Mouse (Mus musculus) kidney, embryonic 16.5 days (tissue): Measurements from ENCODE around the gene Ddx19a. TPM values are rescaled to one million over a fixed set of nuclear protein-coding genes. Genes with fewer than 3 reads are reported as not detected.
A peak's percentile ranks its signal among the peaks of the same experiment; 100 is the strongest.
"Not testable (repeated sequence)": the region's sequence is repeated elsewhere in the genome, so short reads cannot be mapped to it uniquely, and the experiment has no call there.

Experiments used
- ATAC-seq: fragments of 200-750 bp; cut with Nextera tagmentation; 2 replicates; pipeline ENCODE4 v1.8.0; 2017; ENCODE audit warnings: moderate TSS enrichment; ENCODE audit not compliant: low FRiP score, low TSS enrichment
- H3K27ac ChIP-seq: fragments of 300-500 bp; sonication (generic); 2 replicates; pipeline ENCODE4 v1.5.1; 2014; ENCODE audit warnings: low read length
- H3K27me3 ChIP-seq: fragments of 300-500 bp; sonication (generic); 2 replicates; pipeline ENCODE4 v1.6.1; 2014; ENCODE audit warnings: low read length, control low read depth, mixed read lengths; ENCODE audit not compliant: insufficient read depth
- H3K36me3 ChIP-seq: fragments of 300-500 bp; sonication (generic); 2 replicates; pipeline ENCODE4 v1.6.1; 2014; ENCODE audit warnings: low read length, control low read depth, mixed read lengths; ENCODE audit not compliant: insufficient read depth
- H3K4me1 ChIP-seq: fragments of 300-500 bp; sonication (generic); 2 replicates; pipeline ENCODE4 v1.6.1; 2014; ENCODE audit warnings: low read length, control low read depth, mixed read lengths; ENCODE audit not compliant: insufficient read depth
- H3K4me2 ChIP-seq: fragments of 300-500 bp; sonication (generic); replicated peaks from 2 replicates; pipeline ENCODE4 v1.6.1; 2014; ENCODE audit warnings: low read depth, low read length
- H3K4me3 ChIP-seq: fragments of 300-500 bp; sonication (generic); 2 replicates; pipeline ENCODE4 v1.5.1; 2014; ENCODE audit warnings: mild to moderate bottlenecking, low read length
- H3K9ac ChIP-seq: fragments of 300-500 bp; sonication (generic); replicated peaks from 2 replicates; pipeline ENCODE4 v1.6.1; 2014; ENCODE audit warnings: low read length
- H3K9me3 ChIP-seq: fragments of 300-500 bp; sonication (generic); 2 replicates; pipeline ENCODE4 v1.6.1; 2016; ENCODE audit warnings: low read length, control low read depth
- WGBS: fragments of 180-500 bp; shearing (Covaris S2); extraction: QIAGEN DNeasy Blood & Tissue Kit; methylation state at CpG from one replicate; pipeline ENCODE4 v1.1.7; 2014; 5-methylcytosine and 5-hydroxymethylcytosine counted together
- polyA plus RNA-seq: library from polyadenylated mRNA; unstranded; fragments of >200 nt; fragmentation: Nextera tagmentation; extraction: Ambion mirVana; gene quantifications from 2 replicates; pipeline ENCODE4 v1.2.1, GENCODE M21; 2015

Ddx19a gene
- polyA plus RNA-seq, 1 experiment from 2014 or later, result 15.0 TPM

DNA sequence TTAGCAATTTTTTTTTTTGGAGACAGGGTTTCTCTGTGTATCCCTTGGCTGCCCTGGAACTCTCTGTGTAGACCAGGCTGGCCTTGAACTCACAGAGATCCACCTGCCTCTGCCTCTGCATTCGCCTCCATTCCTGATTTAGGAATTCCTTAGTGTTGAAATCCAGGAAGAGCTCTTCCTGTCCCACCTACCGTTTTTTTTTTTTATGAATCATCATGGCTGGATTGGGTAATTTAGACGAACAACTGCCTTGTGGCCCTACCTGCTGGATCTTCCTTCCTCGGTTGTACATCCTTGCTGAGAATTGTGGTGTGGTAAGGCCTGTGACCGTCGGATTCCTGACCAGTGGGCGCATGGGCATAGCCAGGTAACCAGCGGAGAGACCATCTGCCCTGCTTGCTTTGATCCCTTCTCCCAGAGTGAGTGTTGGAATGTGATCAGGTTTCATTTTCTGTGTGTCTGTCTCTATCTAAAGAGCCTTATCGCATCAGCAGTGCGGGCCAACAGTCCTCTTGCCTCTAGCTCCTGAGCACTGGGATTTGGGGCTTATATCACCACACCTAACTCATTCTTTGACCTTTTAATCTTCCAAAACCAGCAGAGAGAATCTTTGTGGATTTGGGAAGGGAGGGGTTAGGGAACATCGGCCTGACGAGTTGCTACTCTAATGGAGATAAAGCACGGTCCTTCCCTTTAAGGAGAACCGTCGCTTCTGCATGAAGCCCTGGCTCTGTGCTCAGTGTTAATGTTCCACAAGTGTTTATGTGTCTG, 56.7 kb downstream of the Ddx19a start:
- peaks cover 25% of the 10 kb centered on the region for H3K4me1 ChIP-seq
- H3K4me2 ChIP-seq, result no peak overlapping the region
- ATAC-seq, result no peak
- H3K36me3 ChIP-seq, result no peaks in the 10 kb centered on the region
- no peak overlapping the region for H3K4me3 ChIP-seq
- H3K27ac ChIP-seq, result peak overlapping the region; percentile 69
- H3K9me3 ChIP-seq, result no peaks in the 10 kb centered on the region
- no peaks in the 10 kb centered on the region for H3K27me3 ChIP-seq
- H3K9ac ChIP-seq, result no peak overlapping the region
- 72% methylated on average over 15 of the region's 15 CpGs for WGBS

DNA sequence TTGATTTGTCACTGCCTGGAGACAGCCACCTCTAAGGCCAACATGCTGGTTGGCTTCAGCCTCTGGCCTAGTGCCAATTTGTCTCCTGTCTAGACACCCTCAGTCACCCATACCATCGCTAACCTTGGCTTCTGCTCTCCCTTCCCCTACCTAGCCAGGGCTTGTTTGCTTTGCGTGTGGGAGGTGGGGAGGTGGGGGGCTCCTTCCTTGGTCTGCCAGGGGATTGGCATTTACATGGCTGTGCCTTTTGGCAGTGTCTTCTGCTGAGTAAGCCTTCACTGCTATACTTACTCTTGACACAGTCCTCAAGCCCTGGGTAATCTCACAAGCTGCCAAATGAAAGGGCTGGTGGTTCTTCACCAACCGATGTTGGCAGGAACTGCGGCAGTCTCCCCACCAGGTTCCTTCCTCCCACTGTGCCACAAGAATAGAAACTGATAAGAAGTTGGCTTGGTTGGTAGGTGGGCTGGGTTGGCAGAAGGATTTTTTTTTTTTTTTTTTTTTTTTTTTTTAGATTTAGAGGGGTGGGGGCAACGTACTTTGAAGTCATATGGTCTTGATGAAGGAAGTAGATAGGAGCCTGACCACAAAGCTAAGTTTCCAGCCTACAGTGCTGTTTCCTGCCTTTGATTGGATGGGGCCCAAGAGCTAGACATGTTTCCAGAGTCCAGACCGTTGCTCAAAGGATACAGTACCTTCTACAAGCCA, 58.6 kb downstream of the Ddx19a start:
- no peak overlapping the region for H3K4me3 ChIP-seq
- WGBS, result 57% methylated on average over 6 of the region's 6 CpGs
- peak overlapping the region; percentile 29 for H3K27ac ChIP-seq
- no peak overlapping the region for H3K9ac ChIP-seq
- no peaks in the 10 kb centered on the region for H3K9me3 ChIP-seq
- peaks cover 25% of the 10 kb centered on the region for H3K4me1 ChIP-seq
- peak; percentile 66 for ATAC-seq
- H3K4me2 ChIP-seq, result no peak overlapping the region
- H3K27me3 ChIP-seq, result no peaks in the 10 kb centered on the region
- no peaks in the 10 kb centered on the region for H3K36me3 ChIP-seq

DNA sequence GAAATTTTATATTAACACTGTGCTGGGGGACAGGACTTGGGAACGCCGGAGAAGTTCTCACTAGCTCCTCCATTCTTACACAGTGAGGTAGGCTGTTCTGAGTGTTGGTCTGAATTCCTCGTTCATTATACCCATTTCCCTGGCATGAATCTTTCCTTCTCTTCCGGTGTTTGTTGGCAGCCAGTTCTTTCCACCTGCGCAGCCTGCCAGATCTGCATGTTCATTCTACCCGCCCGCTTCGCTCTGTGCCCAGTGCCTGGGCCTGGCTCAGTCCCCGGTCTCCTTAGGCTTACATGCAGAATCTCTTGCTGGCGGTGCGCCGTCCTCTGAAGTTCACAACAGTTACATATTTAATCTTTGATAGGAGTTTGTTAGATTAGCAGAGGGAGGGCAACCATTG, 61.4 kb downstream of the Ddx19a start:
- H3K9ac ChIP-seq, result no peak overlapping the region
- H3K4me1 ChIP-seq, result peaks cover 23% of the 10 kb centered on the region
- no peaks in the 10 kb centered on the region for H3K9me3 ChIP-seq
- no peak overlapping the region for H3K27ac ChIP-seq
- no peak overlapping the region for H3K4me2 ChIP-seq
- H3K36me3 ChIP-seq, result no peaks in the 10 kb centered on the region
- no peak for ATAC-seq
- H3K4me3 ChIP-seq, result no peak overlapping the region
- H3K27me3 ChIP-seq, result no peaks in the 10 kb centered on the region
- WGBS, result 93% methylated on average over 12 of the region's 12 CpGs

DNA sequence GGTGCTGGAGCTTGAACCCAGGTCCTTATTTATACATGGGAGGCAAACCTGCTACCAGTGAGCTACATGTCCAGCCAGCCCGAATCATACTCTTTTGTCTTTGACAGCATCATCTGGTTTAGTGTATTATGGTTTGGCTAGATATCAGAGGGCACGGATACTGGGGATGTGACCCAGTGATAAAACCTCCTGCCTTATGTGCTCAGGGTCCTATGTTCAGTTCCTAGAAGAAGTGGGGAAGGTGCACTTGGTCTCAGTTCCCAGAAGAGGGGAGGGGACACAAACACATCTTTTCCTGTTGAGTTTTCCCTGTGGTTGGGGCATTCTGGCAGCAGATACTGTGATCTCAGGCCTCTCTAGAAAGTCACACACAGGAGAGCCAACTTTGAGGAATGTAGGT, 64.3 kb downstream of the Ddx19a start:
- H3K9me3 ChIP-seq, result no peaks in the 10 kb centered on the region
- H3K4me2 ChIP-seq, result no peak overlapping the region
- H3K9ac ChIP-seq, result no peak overlapping the region
- H3K4me1 ChIP-seq, result peaks cover 10% of the 10 kb centered on the region
- H3K36me3 ChIP-seq, result no peaks in the 10 kb centered on the region
- H3K4me3 ChIP-seq, result no peak overlapping the region
- WGBS, result 91% methylated on average over 2 of the region's 2 CpGs
- no peak for ATAC-seq
- no peaks in the 10 kb centered on the region for H3K27me3 ChIP-seq
- H3K27ac ChIP-seq, result no peak overlapping the region

DNA sequence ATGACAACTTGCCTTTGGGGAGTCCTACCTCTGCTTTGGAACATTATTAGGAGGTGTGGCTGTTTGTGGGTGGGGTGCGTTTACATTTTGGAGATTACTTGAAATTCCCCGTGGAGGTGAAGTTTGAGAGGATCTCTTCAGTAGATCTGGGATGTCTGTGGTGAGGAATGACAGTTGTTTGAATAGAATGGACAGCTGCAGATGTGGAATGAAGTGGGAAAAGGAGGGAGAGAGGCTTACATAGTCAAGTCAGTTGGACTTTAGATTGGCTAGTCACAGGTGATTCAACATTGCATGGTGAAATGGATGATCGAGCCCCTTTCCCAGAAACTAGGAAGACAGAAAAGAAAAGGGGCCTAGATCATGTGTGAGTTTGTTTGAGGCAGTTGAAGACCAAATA, 65.2 kb downstream of the Ddx19a start:
- H3K36me3 ChIP-seq, result no peaks in the 10 kb centered on the region
- no peak overlapping the region for H3K9ac ChIP-seq
- peaks cover 9% of the 10 kb centered on the region for H3K4me1 ChIP-seq
- H3K4me3 ChIP-seq, result no peak overlapping the region
- no peak for ATAC-seq
- H3K9me3 ChIP-seq, result no peaks in the 10 kb centered on the region
- H3K4me2 ChIP-seq, result no peak overlapping the region
- no peak overlapping the region for H3K27ac ChIP-seq
- 82% methylated on average over 3 of the region's 3 CpGs for WGBS
- H3K27me3 ChIP-seq, result no peaks in the 10 kb centered on the region

DNA sequence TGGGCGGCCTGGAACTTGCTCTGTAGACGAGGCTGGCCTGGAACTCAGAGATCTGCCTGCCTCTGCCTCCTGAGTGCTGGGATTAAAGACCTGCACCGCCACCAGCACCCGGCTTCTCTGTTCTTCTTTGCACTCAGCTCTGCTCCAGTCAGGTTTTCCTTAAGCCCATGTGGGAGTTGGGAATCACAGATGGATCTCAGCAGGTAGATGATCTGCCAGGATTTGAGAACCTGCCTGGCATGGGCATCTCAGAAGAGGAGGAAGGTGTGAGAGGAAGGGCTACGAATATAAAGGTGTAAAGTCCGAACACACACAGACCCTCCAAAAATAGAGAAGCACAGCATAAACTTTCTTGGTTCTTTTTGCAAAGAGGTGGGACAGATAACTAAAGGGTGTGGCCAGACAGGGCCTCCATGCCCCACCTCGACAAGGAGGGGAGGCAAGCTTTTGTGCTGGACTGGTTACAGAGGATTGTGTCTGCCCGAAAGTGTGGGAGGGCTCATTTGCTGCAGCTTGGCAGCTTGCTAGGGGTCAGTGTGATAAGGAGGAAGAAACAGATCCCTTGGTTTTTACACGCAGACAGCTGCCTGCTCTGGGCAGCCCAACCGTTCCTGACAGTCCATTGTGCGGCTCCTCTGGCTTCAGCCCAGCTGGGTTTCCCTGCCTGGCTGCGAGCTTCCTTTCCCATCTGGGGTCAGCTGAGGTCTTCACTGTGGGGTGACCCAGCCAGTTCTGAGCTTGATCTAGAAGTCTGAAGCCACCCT, 66.2 kb downstream of the Ddx19a start:
- 52% methylated on average over 12 of the region's 12 CpGs for WGBS
- peak; percentile 80 for ATAC-seq
- no peak overlapping the region for H3K4me3 ChIP-seq
- H3K9ac ChIP-seq, result no peak overlapping the region
- peaks cover 15% of the 10 kb centered on the region for H3K4me1 ChIP-seq
- H3K4me2 ChIP-seq, result no peak overlapping the region
- H3K27me3 ChIP-seq, result no peaks in the 10 kb centered on the region
- 0 out of 2 replicates have a peak overlapping the region, but pooled peaks have one; percentile 11 for H3K27ac ChIP-seq
- no peaks in the 10 kb centered on the region for H3K36me3 ChIP-seq
- H3K9me3 ChIP-seq, result no peaks in the 10 kb centered on the region

DNA sequence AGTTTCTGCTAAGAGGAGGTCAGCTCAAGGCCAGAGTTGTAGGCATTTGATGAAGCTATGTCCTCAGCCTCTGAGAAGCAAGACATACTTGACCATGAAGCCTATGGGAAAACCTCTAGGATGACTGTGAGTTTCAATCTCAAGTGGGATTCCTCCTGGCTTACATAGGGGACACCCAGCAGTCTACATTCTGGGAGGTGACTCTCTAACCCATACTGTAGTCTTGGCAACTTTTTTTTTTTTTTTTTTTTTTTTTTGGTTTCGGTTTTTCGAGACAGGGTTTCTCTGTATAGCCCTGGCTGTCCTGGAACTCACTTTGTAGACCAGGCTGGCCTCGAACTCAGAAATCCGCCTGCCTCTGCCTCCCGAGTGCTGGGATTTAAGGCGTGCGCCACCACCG, 67.9 kb downstream of the Ddx19a start:
- not testable (repeated sequence) for H3K9me3 ChIP-seq, H3K27ac ChIP-seq, H3K27me3 ChIP-seq, H3K4me2 ChIP-seq, ATAC-seq, H3K9ac ChIP-seq, H3K36me3 ChIP-seq, H3K4me3 ChIP-seq
- WGBS, result 94% methylated on average over 5 of the region's 8 CpGs
- H3K4me1 ChIP-seq, result peaks cover 15% of the 10 kb centered on the region

DNA sequence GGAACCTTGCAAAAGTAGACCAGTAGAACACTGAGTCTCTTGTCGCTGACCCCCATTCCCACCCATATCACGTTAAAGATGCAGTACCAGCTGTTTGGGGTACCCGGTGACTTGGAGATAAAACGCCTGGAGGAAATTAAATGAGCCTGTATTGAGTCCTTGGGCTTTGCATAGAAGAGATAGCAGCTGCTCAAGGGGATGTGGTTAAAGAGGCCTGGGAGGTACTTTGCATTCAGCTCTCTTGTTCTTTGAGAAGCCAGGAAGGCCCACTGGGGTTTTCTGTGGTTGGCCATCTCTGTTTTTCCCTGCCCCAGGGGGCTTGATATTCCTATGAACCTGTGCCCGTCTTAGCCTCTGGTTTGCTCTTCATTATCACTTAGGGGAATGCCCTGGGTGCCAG, 68.5 kb downstream of the Ddx19a start:
- no peak for ATAC-seq
- Histone ChIP-seq H3K9ac (no peak overlapping the region), H3K4me2 (no peak overlapping the region), H3K27ac (no peak overlapping the region), H3K4me3 (no peak overlapping the region), H3K27me3 (no peaks in the 10 kb centered on the region), H3K4me1 (peaks cover 15% of the 10 kb centered on the region), H3K9me3 (no peaks in the 10 kb centered on the region), H3K36me3 (no peaks in the 10 kb centered on the region)
- 77% methylated on average over 5 of the region's 5 CpGs for WGBS

DNA sequence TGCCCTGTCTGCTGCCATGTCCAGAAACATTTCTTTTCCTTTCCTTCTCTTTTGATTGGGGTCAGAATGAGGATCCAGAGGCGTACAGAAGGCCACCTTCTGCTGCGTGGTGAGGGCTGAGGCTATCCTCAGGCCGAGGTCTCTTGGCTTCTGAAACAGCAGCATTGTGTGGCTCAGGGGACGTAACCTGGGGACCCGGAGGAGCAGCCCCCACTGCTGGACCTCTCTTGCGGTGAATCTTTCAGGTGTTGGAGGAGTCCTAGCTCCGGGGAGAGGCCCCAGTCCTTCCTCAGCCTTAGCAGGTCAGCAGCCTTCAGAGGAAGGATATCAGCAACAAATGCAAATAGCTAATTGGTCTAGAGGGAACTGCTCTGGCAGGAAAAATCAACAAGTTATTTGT, 69.2 kb downstream of the Ddx19a start:
- no peak overlapping the region for H3K9ac ChIP-seq
- H3K36me3 ChIP-seq, result no peaks in the 10 kb centered on the region

More for the DNA sequence above, 69.2 kb downstream of the Ddx19a start:
- Histone ChIP-seq H3K4me2 (no peak overlapping the region), H3K27ac (no peak overlapping the region), H3K9me3 (no peaks in the 10 kb centered on the region), H3K27me3 (no peaks in the 10 kb centered on the region), H3K4me1 (peaks cover 15% of the 10 kb centered on the region), H3K4me3 (no peak overlapping the region)
- 74% methylated on average over 7 of the region's 7 CpGs for WGBS
- ATAC-seq, result no peak
